Mouse (Mus musculus) frontal cortex, postnatal 36 days (tissue): ENCODE results near the gene Erv3.
A peak's percentile ranks its signal among the peaks of the same experiment; 100 is the strongest.

ENCODE experiments used
- DNase-seq, 2 experiments: peaks; one replicate each; pipeline ENCODE4 v3.0.0; 2022; ENCODE audit warnings: low spot score in 2 of 2

The Erv3 gene

DNA sequence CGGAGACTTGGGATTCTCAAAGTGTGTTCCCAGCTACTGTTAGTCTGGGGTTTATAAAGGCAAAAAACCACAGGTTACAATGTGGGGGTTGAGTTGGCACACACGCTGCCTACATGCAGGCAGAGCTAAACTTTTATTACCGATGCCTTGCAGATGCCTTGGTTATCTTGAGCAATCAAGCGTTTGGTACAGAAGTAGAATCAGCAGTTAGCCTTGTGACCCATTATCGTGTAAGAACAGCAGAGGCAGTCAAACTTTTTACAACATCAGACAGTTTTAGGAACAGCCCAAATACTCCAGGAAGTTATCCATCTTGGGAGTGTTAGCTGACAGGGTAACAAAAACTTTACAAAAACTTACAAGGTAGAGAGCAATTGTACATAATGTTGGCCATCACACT lies at the start of gene Erv3:
Gene Erv3, minus strand, starts transcription at position 27 of the 400 bp plus-strand sequence.
- DNase-seq: no peak

GRCm38 (mm10) chr2:131908906-131909305 lies 49.4 kb upstream of the Erv3 start:
- DNase-seq: no peak

DNA sequence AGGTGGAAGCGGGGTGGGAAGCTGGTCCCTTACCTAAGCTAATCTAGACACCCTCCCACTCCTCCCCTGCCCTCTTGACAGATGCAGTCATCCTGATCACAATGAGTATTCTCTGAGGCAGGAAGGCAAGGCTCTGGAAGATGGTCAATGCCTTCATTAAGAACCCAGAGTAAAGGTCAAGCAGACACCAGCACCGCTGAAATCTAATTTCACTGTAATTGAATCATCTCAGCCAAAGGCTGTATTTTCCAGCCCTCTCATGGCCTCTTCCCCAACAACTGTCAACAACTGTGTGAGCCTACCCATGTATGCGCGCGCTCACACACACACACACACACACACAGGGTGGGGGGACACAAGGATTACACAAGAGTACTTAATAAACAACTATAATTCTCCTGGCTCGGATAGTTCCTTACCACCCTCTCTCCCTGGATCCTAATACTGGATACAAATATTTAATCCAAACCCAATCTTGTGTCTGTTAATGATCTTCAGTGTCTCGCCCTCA lies 48.9 kb upstream of the Erv3 start:
- DNase-seq: no peak

- no peak for DNase-seq
These were observed 47.8 kb upstream of the Erv3 start for GRCm38 (mm10) chr2:131907311-131907710.

- no peak for DNase-seq
These were observed 47.3 kb upstream of the Erv3 start for GRCm38 (mm10) chr2:131906846-131907245.

- no peak for DNase-seq
These were observed 46.7 kb upstream of the Erv3 start for GRCm38 (mm10) chr2:131906266-131906665.

- DNase-seq: no peak
These were observed 46.2 kb upstream of the Erv3 start for GRCm38 (mm10) chr2:131905776-131906175.

GRCm38 (mm10) chr2:131905025-131905424 lies 45.5 kb upstream of the Erv3 start:
- DNase-seq: no peak

DNA sequence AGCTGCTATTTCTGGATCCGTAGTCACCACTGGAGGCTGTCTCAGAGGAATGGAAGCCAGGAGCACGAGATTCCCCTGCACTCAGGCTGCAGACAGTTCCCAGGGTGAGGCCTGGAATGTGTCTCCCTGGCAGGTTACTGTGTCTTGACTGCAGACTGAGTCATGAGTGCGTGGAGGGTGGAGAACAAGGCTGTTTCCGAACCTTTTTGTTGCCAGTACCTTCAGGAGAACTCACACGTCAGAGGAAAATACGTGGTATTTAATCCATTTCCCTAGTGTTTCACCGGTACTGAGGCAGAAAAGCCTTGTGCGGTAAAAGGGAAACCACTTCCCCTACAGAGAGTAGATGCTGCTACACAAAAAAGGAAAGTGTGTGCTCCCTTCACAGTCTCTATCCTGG lies 43.3 kb upstream of the Erv3 start:
- DNase-seq: peak in 1 of 2 experiments; percentile 41

- no peak for DNase-seq
These were observed 42.9 kb upstream of the Erv3 start for GRCm38 (mm10) chr2:131902423-131902822.

- no peak for DNase-seq
These were observed 38.0 kb upstream of the Erv3 start for GRCm38 (mm10) chr2:131897336-131898109.

- no peak for DNase-seq
These were observed 36.5 kb upstream of the Erv3 start for GRCm38 (mm10) chr2:131896011-131896410.

DNA sequence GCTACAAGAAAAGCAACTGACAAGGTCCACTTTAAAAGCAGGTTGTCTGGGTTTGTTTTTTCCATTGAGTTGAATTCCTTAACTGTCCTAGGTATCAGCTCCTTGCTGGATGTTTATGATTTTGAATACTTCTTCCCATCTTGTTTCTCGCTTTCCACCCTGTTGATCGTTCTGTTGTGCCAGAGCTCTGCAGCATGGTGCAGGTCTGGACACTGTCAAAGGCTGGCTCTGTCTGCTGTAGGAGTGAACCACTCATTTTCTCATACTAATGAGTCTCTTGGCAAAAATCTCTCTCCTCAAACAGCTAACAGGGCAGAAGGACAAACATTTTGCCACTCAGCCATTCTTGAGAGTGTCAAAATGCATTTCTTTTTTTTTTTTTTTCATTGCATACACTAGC lies 35.6 kb upstream of the Erv3 start:
- no peak for DNase-seq

GRCm38 (mm10) chr2:131892534-131892933 lies 33.0 kb upstream of the Erv3 start:
- no peak for DNase-seq

DNA sequence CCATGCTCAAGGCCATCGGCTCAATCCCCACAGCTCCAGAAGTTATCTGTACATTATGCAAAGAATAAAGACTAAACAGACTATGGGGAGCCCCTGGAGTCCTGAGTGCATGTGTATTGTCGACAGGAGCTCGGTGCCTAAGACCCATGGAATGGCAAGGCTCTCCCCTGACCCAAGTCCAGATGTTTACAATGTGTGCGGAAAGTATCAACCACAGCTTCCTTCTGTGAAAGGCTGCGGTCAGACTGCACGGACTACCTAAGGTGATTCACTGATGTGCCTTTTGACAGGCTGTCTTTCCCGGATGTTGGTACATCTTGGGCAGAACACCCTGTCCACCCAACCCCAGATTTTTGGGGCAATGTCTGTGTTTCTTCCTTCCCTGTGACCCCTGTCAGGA lies 28.7 kb upstream of the Erv3 start:
- no peak for DNase-seq

- DNase-seq: no peak
These were observed 27.1 kb upstream of the Erv3 start for GRCm38 (mm10) chr2:131886503-131887160.

DNA sequence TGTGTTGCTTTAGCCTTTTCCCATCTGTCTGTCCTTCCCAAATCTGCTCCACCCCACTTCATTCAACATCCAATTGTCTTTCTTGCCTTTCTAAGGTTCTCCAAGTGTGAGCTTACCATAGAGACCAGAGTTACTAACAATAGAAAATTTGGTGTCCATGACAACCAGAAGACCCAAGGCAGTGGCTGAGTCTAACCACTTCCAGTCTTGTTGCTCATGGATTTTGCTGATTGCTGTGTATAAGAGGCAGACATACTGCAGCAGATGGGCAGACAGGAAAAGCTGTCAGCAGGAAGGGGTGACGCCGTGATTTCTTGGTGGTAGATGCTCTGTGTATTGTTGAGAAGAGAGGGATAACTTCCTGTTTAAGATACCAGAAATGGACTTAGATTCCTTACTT lies 23.6 kb upstream of the Erv3 start:
- peak in 1 of 2 experiments; percentile 61 for DNase-seq

DNA sequence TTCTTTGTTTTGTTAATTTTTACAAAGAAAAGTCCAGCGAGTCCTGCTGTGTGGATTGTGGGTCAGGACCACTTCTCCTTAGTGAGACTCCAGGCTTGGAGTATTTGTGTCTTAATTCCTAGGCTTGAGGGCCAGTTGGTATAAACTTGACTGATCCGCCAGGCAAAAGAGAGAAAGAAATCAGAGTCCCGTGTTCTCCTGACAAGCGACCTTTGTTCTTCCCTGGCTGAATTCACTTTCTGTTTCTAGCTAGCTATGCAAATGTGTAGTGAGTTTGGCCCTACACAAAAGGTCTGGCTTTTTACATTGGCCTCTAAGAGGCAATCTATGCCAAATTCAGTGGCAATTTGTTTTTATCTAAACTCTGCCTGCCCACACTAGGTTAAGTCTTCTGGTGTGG lies 22.2 kb upstream of the Erv3 start:
- no peak for DNase-seq

- DNase-seq: no peak
These were observed 17.2 kb upstream of the Erv3 start for GRCm38 (mm10) chr2:131876551-131877265.

DNA sequence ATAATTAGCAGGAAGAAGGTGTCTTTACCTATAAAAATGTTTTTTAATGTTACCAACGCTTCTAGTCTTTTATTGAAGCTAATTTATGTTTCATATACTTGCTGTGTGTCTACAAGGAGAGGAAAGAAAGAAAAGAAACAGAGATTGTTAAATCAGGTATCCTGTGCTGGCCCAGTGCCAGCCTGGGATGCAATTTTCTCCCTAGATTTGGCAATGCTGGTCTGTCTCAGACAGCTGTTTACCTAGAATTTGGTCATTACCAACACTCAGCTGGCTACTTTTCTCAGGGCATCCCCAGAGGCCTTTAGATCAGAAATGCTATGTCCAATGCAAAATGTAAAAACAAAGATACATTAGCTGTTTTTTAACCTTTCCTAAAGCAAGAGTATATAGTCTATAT lies 13.8 kb upstream of the Erv3 start:
- no peak for DNase-seq

DNA sequence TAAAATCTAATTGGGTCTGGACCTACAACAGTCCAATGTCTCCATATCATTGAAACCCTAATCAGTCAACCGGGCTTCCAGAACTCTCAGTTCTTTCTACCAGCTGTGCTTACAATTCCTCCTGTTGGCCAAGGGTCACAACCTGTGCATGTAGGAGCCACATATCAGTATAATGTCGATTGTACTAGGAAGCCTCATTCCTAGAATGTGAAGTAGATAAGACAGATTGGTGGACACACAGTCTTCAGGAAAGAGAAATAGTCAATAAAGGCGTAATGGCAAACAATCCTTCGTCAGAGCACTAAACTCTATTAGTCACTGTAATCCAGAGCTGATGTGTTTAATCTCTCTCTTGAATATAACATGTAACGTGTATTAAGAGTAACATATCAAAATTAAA lies 9.4 kb upstream of the Erv3 start:
- no peak for DNase-seq

- no peak for DNase-seq
These were observed 7.1 kb upstream of the Erv3 start for GRCm38 (mm10) chr2:131866676-131867075.
